Mouse (Mus musculus): ENCODE data around the gene Ptprm.

The Ptprm gene

DNA sequence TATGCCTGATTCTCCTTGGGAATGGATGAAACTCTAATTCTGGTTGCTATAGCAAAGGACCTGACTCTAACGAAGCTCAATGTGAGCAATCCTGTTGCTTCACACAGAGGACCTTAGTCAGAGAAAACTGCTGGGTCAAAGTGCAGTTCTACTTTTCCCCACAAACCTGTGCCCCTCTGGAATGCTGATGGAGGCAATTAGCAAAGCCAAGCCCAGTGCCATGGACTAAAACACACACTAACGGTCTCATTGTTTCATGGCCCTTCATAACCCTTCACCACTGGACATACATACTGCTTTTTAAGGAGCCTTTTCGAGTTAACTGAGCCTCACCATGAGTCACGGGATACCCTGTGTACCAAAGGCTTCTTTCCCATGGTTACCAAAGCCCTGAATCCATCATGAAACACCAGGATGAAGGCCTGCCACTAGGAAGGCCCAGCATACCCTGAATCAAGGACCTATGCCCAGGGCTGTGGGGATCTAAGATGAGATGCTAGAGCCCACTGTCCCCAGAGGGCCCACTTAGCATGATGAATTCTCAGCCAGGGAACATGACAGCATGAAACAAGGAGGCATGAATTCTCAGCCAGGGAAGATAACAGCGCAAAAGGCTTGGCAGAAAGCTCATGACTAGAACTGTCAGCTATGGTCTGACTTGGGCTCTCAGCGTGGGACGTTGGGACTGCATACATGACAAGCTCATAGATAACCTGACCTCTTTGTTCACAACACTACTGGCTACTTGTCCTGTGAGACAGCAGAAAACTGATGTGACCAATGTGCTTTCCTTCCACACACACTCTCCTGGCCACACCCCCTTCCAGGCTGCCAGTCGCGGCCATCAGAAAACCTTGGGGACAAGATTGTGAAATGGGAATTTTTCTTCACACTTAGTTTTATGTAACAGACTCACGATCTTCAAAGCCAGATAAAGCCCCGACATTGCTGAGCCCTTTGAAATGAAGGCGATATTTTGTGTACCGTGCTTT lies 57.4 kb downstream of the Ptprm start:
- DNase-seq (ENCODE audit: inconsistent age in 2 of 2, low spot score in 1 of 2), result peak in 1 of 2 experiments; percentile 82

- peak in 1 of 2 experiments; percentile 38 for DNase-seq (ENCODE audit: inconsistent age in 2 of 2, low spot score in 1 of 2)
Observed at GRCm38 (mm10) chr17:67290662-67291240, 63.5 kb downstream of the Ptprm start.

GRCm38 (mm10) chr17:67287501-67287900 lies 66.8 kb downstream of the Ptprm start:
- DNase-seq (ENCODE audit: inconsistent age in 2 of 2, low spot score in 1 of 2), result no peak

GRCm38 (mm10) chr17:67281640-67282170 lies 72.6 kb downstream of the Ptprm start:
- DNase-seq (ENCODE audit: inconsistent age in 2 of 2, low spot score in 1 of 2), result no peak

DNA sequence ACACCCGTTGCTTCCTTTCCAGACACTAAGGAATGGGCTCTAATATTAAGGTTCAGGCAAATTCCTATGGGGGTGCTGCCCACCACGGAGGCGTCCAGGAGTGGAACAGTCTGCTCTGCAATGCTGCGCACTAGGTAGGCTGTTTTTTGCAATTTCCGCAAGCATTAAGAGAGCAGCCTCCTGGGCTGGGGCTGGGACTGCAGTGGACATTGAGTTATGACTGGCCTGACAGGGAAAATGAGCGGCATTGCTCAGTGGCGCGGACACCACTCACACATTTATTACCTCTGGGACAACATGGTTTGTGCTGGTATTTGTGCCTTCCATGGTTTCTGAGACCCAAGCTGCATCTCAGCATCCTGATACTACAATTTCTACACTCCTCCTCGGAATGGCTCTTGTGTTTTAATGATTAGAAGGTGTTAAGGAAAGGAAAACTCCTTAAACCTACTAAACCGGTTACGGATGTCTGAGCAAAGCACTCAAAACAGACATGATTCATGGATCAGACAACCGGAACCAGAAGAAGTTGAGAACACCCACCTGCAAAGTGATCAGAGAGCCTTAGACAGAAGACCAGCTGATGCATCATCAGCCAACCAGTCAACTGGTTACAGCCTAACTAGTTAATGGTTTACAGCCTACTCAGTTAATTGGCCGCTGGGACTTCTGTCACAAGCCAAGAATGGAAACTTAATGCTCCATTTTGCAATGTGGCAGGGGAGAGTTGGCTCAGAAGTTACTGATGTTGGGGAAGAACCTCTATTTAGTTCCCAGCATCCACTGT lies 76.9 kb downstream of the Ptprm start:
- no peak for DNase-seq (ENCODE audit: inconsistent age in 2 of 2, low spot score in 1 of 2)

- peak; percentile 29 to 69 for DNase-seq (ENCODE audit: inconsistent age in 2 of 2, low spot score in 1 of 2)
Observed at GRCm38 (mm10) chr17:67274531-67275094, 79.6 kb downstream of the Ptprm start.

GRCm38 (mm10) chr17:67272928-67273327 lies 81.3 kb downstream of the Ptprm start:
- peak in 1 of 2 experiments; percentile 53 for DNase-seq (ENCODE audit: inconsistent age in 2 of 2, low spot score in 1 of 2)

- DNase-seq (ENCODE audit: inconsistent age in 2 of 2, low spot score in 1 of 2), result no peak
Observed at GRCm38 (mm10) chr17:67268475-67269080, 85.7 kb downstream of the Ptprm start.

DNA sequence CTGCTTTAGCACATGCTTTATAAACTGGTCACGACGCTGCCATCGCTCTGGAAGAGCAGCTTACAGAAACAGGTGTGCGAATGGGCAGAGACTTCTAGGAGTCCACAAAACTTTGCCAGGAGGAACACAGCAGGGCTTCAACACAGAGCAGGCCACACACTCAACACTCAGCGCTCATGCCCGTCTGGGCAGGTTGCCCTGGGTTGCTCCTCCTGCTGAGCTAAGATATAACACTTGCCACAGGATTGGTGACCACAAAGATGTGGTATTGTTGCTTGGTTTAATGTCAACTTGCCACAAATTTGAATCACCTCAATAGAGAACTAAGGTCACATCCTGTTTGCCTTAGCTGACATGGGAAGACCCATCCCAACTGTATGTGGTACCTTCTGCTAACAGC lies 88.0 kb downstream of the Ptprm start:
- no peak for DNase-seq (ENCODE audit: inconsistent age in 2 of 2, low spot score in 1 of 2)

DNA sequence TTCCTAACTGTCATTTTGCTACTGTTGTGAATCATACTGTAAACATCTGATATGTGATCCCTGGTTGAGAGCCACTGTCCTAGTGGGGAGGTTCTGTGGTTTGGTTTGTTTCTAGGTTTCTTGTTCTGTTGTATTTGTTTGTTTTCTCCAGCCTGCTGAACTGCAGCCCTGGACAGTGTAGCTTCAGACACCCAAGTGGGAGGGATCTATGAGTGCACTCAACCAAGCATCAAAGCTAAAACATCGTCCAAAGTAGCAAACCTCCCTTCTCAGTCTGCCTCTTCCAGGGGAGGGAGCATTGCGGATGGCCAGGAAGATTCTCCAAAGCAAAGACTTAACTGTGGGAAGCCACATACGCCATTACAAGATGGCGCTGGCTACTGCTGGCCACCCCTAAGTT lies 88.7 kb downstream of the Ptprm start:
- DNase-seq (ENCODE audit: inconsistent age in 2 of 2, low spot score in 1 of 2), result no peak

DNA sequence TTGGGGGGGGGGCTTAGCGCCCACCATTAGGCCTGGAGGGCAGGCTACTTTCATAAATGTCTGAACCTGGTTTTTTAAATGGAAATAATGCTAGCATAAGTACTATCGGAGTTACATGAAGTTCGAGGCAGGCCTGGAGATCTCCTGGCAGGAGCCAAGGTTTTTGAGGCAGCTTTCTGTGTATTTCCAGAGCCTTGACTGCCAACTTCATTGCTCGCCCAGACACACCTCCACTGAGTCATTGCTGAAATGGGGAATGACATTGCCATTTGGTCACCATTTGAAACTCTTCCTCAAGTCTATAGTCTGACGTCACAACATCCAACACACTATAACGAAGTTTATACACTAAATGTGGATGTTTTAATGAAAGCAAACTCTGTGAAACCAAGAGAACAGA lies 89.5 kb downstream of the Ptprm start:
- peak in 1 of 2 experiments; percentile 68 for DNase-seq (ENCODE audit: inconsistent age in 2 of 2, low spot score in 1 of 2)

DNA sequence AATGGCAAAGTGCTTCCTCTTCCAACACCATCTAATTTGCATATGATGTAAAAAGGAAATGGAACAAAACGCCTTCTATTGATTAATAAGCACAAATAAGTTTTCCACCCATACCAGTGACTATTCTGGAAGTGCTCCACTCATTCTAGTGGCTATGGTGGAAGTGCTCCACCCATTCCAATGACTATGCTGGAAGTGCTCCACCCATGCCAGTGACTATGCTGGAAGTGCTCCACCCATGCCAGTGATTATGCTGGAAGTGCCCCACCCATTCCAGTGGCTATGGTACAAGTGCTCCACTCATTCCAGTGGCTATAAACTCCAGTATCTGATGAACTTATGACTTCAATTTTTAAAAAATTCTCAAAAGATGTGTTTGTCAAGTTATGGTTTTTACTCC lies 91.2 kb downstream of the Ptprm start:
- DNase-seq (ENCODE audit: inconsistent age in 2 of 2, low spot score in 1 of 2), result no peak

- no peak for DNase-seq (ENCODE audit: inconsistent age in 2 of 2, low spot score in 1 of 2)
Observed at GRCm38 (mm10) chr17:67260016-67260415, 94.2 kb downstream of the Ptprm start.

GRCm38 (mm10) chr17:67257780-67258179 lies 96.5 kb downstream of the Ptprm start:
- no peak for DNase-seq (ENCODE audit: inconsistent age in 2 of 2, low spot score in 1 of 2)

DNA sequence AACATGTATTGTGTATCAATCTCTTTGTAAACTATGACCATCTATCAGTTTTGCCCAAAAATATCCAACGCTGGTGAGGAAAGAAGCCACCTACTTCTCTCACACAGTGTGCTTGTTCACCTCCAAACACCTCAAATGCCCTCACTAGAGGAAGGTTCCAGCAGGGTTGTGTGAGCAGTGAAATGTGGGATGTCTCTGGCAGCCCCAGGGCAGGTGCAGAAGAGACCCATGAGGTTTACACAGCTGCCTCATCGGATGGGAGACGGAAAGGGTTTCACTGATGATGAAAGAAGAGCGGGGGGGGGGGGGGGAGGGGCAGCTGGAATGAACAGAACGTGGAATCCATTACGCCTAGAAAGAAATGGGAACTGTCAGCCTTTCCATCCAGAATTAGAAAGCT lies 98.1 kb downstream of the Ptprm start:
- DNase-seq (ENCODE audit: inconsistent age in 2 of 2, low spot score in 1 of 2), result no peak

DNA sequence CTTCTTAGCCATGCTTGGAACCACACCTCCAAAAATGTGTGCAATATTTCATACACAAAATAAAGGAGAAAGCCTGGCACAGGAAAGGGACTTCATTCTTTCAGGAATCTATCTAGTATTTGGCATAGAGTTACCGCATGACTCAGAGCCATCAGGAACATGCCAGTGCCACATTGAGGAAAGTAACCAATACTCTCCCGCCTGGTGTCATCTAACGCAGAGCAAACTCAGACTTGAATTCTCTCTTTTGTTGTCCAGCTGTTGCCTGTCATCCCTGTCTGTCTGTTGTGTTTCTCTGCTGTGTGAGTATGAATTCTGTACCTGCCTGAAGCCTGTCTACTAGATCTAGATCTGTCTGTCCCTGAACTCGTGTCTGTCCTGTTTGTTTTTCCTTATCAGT lies 100.8 kb downstream of the Ptprm start:
- no peak for DNase-seq (ENCODE audit: inconsistent age in 2 of 2, low spot score in 1 of 2)

GRCm38 (mm10) chr17:67252992-67253391 lies 101.3 kb downstream of the Ptprm start:
- DNase-seq (ENCODE audit: inconsistent age in 2 of 2, low spot score in 1 of 2), result no peak

DNA sequence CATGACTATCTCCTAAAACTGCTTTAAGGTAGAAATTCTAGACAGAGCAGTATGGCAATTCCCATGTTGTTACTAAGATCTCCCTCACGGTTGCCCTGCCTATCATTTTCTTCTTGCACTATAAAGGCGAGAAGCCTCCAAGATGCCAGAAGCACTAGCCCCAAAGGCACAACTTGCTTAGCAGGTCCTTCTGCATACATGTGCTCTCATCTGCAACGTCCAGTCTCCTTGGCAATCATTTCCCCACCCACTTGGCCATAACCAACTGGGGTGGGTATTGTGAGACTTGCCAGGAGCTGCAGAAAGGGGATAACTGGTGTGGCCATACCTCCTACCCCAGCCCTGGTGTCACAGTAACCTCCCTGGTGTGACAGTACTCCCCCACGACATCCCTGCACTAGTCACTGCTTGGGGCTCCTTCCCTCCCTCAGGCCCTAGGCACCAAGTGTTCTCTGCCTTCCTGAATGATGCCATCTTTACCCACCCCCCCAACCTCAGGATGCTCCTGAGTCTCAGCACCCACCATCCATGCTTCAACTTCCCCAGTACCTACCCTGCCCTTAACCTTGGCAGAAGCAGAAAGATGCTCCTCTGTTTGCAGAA lies 108.9 kb downstream of the Ptprm start:
- no peak for DNase-seq (ENCODE audit: inconsistent age in 2 of 2, low spot score in 1 of 2)

DNA sequence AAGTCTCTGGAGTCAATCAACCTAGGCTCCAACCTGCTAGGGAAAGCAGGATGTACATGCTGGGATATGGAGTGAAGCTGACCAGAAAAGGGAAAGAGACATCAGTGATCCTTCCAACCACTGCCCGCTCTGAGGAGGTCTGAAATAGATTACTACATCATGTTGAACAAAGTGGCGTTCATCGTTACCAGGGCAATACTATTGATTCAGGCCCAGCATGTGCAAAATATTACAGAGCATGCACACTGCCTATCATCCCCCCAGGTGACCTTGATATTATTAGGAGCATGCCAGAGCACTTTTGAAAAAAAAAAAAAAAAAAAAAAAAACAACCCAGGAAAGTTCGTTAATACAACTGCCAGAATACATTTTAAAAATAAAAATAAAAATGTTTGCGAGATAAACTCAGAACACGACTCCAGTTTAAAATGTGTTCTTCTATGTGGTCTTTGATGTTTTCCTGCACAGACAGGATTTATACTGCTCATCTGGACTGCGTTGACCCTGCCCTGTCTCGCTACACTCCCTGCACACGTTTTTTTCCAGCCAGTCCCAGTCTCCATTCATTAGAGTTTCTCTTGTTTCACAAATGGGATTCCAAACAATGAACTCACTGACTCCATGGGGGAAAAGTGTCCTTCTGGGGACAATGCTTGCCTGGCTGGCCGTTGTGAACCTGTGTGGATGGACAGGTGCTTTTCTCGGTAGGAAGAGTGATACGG lies 111.3 kb downstream of the Ptprm start:
- no peak for DNase-seq (ENCODE audit: inconsistent age in 2 of 2, low spot score in 1 of 2)

All from adrenal gland, adult (tissue).